Mouse (Mus musculus): ENCODE data around the gene Creb3l4. TPM values are rescaled to one million over a fixed set of nuclear protein-coding genes. Genes with fewer than 3 reads are reported as not detected.
A peak's percentile ranks its signal among the peaks of the same experiment; 100 is the strongest.

Creb3l4 gene
- polyA plus RNA-seq, 1 experiment: 0.56 TPM

GRCm38 (mm10) chr3:90250791-90251190 lies 7.5 kb upstream of the Creb3l4 start:
- no peak for DNase-seq (ENCODE audit: low read depth in 1 of 2, low spot score in 2 of 2)
- WGBS: 86% methylated on average over 6 of the region's 6 CpGs
- peaks cover 7% of the 10 kb centered on the region for H3K36me3 ChIP-seq (ENCODE audit: control insufficient read depth, insufficient read depth, low read length)

GRCm38 (mm10) chr3:90248746-90249100 lies 5.4 kb upstream of the Creb3l4 start:
- peaks cover 7% of the 10 kb centered on the region for H3K4me1 ChIP-seq (ENCODE audit: control insufficient read depth, insufficient read depth, insufficient read length)
- H3K4me3 ChIP-seq (ENCODE audit: extremely low read depth, insufficient read depth, insufficient read length): peak overlapping the region; percentile 95
- 4% methylated on average over 10 of the region's 10 CpGs for WGBS
- no peaks in the 10 kb centered on the region for H3K27me3 ChIP-seq (ENCODE audit: control insufficient read depth, insufficient read depth, low read length)
- DNase-seq (ENCODE audit: low read depth in 1 of 2, low spot score in 2 of 2): peak in 1 of 2 experiments; percentile 27
- H3K27ac ChIP-seq (ENCODE audit: insufficient read depth, low read length): peak overlapping the region; percentile 97
- peaks cover 7% of the 10 kb centered on the region for H3K36me3 ChIP-seq (ENCODE audit: control insufficient read depth, insufficient read depth, low read length)
- no peak for TF ChIP-seq CTCF (IDR thresholded peaks at IDR 0.05; ENCODE audit: extremely low read depth, insufficient read depth, insufficient read length, insufficient replicate concordance)
- no peak for TF ChIP-seq POLR2A (IDR thresholded peaks at IDR 0.05; ENCODE audit: low read depth, low read length)

More at GRCm38 (mm10) chr3:90250791-90251190, 7.5 kb upstream of the Creb3l4 start:
- peaks cover 9% of the 10 kb centered on the region; the same call in 1 of the 2 replicates for H3K4me1 ChIP-seq (ENCODE audit: control insufficient read depth, insufficient read depth, insufficient read length)
- no peaks in the 10 kb centered on the region for H3K27me3 ChIP-seq (ENCODE audit: control insufficient read depth, insufficient read depth, low read length)
- no peak overlapping the region for H3K4me3 ChIP-seq (ENCODE audit: extremely low read depth, insufficient read depth, insufficient read length)
- TF ChIP-seq CTCF (IDR thresholded peaks at IDR 0.05; ENCODE audit: extremely low read depth, insufficient read depth, insufficient read length, insufficient replicate concordance) (no peak), POLR2A (IDR thresholded peaks at IDR 0.05; ENCODE audit: low read depth, low read length) (no peak)
- no peak overlapping the region for H3K27ac ChIP-seq (ENCODE audit: insufficient read depth, low read length)

- TF ChIP-seq CTCF (IDR thresholded peaks at IDR 0.05; ENCODE audit: extremely low read depth, insufficient read depth, insufficient read length, insufficient replicate concordance): no peak
- peak; percentile 66 for TF ChIP-seq POLR2A (IDR thresholded peaks at IDR 0.05; ENCODE audit: low read depth, low read length)
- Histone ChIP-seq H3K36me3 (ENCODE audit: control insufficient read depth, insufficient read depth, low read length) (peaks cover 7% of the 10 kb centered on the region), H3K4me1 (ENCODE audit: control insufficient read depth, insufficient read depth, insufficient read length) (peaks cover 7% of the 10 kb centered on the region), H3K4me3 (ENCODE audit: extremely low read depth, insufficient read depth, insufficient read length) (peak within 1 kb of the TSS; percentile 95), H3K27ac (ENCODE audit: insufficient read depth, low read length) (peak within 1 kb of the TSS; percentile 97), H3K27me3 (ENCODE audit: control insufficient read depth, insufficient read depth, low read length) (no peaks in the 10 kb centered on the region)
- WGBS: under 1% methylated on average over 44 of the region's 44 CpGs
- DNase-seq (ENCODE audit: low read depth in 1 of 2, low spot score in 2 of 2): peak; percentile 76 to 91
These were observed 4.8 kb upstream of the Creb3l4 start, which contains the start of gene Slc39a1 for GRCm38 (mm10) chr3:90247960-90248745. TSS of gene Slc39a1 (plus strand) at chr3:90248172.

GRCm38 (mm10) chr3:90247630-90247959 lies 4.3 kb upstream of the Creb3l4 start:
- Histone ChIP-seq H3K36me3 (ENCODE audit: control insufficient read depth, insufficient read depth, low read length) (peaks cover 7% of the 10 kb centered on the region), H3K4me3 (ENCODE audit: extremely low read depth, insufficient read depth, insufficient read length) (peak overlapping the region; percentile 66; the same call in 1 of the 2 replicates), H3K27me3 (ENCODE audit: control insufficient read depth, insufficient read depth, low read length) (no peaks in the 10 kb centered on the region), H3K27ac (ENCODE audit: insufficient read depth, low read length) (peak overlapping the region; percentile 93), H3K4me1 (ENCODE audit: control insufficient read depth, insufficient read depth, insufficient read length) (peaks cover 7% of the 10 kb centered on the region)
- no peak for DNase-seq (ENCODE audit: low read depth in 1 of 2, low spot score in 2 of 2)
- TF ChIP-seq CTCF (IDR thresholded peaks at IDR 0.05; ENCODE audit: extremely low read depth, insufficient read depth, insufficient read length, insufficient replicate concordance): no peak
- no peak for TF ChIP-seq POLR2A (IDR thresholded peaks at IDR 0.05; ENCODE audit: low read depth, low read length)
- WGBS: 3% methylated on average over 3 of the region's 3 CpGs

GRCm38 (mm10) chr3:90245406-90245805 lies 2.1 kb upstream of the Creb3l4 start:
- no peak overlapping the region for H3K4me3 ChIP-seq (ENCODE audit: extremely low read depth, insufficient read depth, insufficient read length)
- TF ChIP-seq CTCF (IDR thresholded peaks at IDR 0.05; ENCODE audit: extremely low read depth, insufficient read depth, insufficient read length, insufficient replicate concordance) (no peak), POLR2A (IDR thresholded peaks at IDR 0.05; ENCODE audit: low read depth, low read length) (no peak)
- peaks cover 2% of the 10 kb centered on the region; the same call in 1 of the 2 replicates for H3K36me3 ChIP-seq (ENCODE audit: control insufficient read depth, insufficient read depth, low read length)
- H3K27ac ChIP-seq (ENCODE audit: insufficient read depth, low read length): no peak overlapping the region
- WGBS: 18% methylated on average over 2 of the region's 2 CpGs
- H3K4me1 ChIP-seq (ENCODE audit: control insufficient read depth, insufficient read depth, insufficient read length): peaks cover 11% of the 10 kb centered on the region
- no peak for DNase-seq (ENCODE audit: low read depth in 1 of 2, low spot score in 2 of 2)
- no peaks in the 10 kb centered on the region for H3K27me3 ChIP-seq (ENCODE audit: control insufficient read depth, insufficient read depth, low read length)

- WGBS: 73% methylated on average over 10 of the region's 10 CpGs
- H3K4me1 ChIP-seq (ENCODE audit: control insufficient read depth, insufficient read depth, insufficient read length): peaks cover 4% of the 10 kb centered on the region
- H3K4me3 ChIP-seq (ENCODE audit: extremely low read depth, insufficient read depth, insufficient read length): no peak overlapping the region
- H3K36me3 ChIP-seq (ENCODE audit: control insufficient read depth, insufficient read depth, low read length): no peaks in the 10 kb centered on the region
- TF ChIP-seq CTCF (IDR thresholded peaks at IDR 0.05; ENCODE audit: extremely low read depth, insufficient read depth, insufficient read length, insufficient replicate concordance) (no peak), POLR2A (IDR thresholded peaks at IDR 0.05; ENCODE audit: low read depth, low read length) (no peak)
- H3K27me3 ChIP-seq (ENCODE audit: control insufficient read depth, insufficient read depth, low read length): no peaks in the 10 kb centered on the region
- no peak for DNase-seq (ENCODE audit: low read depth in 1 of 2, low spot score in 2 of 2)
- H3K27ac ChIP-seq (ENCODE audit: insufficient read depth, low read length): no peak overlapping the region
These were observed 1.5 kb downstream of the Creb3l4 start for GRCm38 (mm10) chr3:90241669-90242358.

Measured in spleen, adult 2 months (tissue).